Mouse (Mus musculus): ENCODE results near the gene Fancg. TPM values are rescaled to one million over a fixed set of nuclear protein-coding genes. Genes with fewer than 3 reads are reported as not detected.
"Not testable (repeated sequence)": the region's sequence is repeated elsewhere in the genome, so short reads cannot be mapped to it uniquely, and the experiment has no call there.

Fancg gene
- total RNA-seq, 2 experiments from 2014 or later, result 3.8 to 4.3 TPM

DNA sequence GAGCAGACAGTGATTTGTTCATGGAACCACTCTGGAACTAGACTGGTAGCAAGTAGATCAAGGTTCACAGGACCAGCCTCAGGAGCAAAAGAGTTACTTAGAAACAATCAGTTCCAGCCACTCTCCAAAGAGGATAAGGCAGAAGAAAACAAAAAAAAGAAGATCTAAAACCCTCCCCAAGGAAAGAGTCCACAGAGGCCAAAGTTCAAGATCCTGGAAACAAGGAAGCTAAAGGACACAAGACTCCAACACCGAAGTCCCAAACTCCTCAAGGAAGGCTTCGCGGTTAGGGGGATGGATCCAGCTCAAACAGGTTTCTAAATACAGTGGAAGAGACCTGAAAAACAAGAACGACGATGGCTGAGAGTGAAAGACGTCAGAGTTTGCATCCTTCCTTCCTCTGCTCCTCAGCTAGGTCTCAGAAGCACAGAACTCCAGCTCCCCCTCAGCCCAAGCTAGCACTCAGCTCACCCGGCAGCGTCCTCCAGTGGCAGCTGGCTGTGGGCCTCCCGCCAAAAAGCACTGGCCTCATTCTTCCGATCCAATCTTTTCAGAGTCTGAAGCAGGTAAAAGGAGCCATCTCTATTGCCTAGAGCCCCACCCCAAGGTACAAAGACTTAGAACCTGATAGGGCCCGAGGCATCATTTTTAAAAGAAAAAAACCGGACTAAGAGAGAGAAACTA, 7.4 kb downstream of the Fancg start:
- intact Hi-C loops (cut with DNase I), result no loop called here
- no peak for DNase-seq (ENCODE audit: low spot score)

DNA sequence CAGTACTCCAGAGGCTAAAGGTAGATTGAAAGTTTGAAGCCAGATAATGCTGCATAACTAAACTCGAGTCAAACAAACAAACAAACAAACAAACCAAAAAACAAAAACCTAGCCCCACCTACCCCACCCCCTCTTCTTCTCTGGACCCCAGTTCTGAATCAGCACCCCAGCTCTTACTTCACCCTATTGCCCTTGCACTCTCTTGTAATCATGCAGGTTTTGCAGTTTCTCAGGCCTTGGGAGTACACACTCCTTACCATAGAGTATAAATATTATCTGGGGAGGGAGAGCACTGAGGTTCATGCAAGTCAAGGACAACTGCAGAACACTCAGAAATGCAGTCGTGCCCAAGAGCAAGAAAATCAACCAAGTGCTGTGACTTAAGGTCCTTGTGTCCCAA, 9.0 kb downstream of the Fancg start:
- intact Hi-C loops (cut with DNase I), result no loop called here
- no peak for DNase-seq (ENCODE audit: low spot score)

DNA sequence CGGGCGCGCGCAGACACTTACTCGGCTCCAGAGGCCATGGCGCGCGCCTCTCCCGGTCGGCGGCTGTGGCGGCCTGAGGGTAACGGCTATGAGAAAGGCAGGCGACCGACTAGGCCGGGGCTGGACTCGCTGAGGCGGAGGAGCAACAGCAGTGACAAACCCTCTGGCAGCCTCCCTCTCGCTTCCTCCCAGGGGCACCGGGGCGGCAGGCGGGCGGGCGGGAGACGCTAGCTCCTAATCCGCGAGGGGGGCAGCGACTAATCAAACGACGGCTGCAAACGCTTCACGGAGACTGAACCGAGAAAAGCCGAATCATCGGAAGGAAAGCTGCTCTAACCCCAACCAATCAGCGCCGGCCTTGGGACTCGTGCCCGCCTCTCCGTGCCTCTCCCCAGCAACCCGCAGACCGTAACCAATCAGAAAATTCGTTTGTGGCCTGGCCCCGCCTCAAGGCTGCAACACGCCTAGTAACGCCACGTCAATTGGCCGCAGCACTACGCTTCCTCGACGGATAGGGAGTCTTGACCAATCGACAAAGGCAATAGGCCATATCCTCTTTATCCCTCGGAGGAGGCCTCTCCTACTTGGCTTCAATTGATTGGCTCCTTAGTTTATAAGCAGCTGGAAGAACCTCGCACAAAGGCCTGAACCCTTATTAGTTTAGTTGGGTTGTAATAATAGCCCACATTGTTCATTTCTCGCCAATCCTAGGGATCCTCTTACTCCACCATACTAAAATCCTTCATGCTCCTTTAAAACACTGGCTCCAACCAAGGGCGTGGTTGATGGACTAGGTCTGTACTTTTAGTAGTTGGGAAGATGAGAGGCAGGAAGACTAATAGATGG, 9.9 kb downstream of the Fancg start, which contains the start of gene Vcp:
TSS of gene Vcp (minus strand) at position 367 of the 846 bp plus-strand sequence.
- intact Hi-C loops (cut with DNase I), result not testable (repeated sequence)
- peak; percentile 99 for DNase-seq (ENCODE audit: low spot score)

DNA sequence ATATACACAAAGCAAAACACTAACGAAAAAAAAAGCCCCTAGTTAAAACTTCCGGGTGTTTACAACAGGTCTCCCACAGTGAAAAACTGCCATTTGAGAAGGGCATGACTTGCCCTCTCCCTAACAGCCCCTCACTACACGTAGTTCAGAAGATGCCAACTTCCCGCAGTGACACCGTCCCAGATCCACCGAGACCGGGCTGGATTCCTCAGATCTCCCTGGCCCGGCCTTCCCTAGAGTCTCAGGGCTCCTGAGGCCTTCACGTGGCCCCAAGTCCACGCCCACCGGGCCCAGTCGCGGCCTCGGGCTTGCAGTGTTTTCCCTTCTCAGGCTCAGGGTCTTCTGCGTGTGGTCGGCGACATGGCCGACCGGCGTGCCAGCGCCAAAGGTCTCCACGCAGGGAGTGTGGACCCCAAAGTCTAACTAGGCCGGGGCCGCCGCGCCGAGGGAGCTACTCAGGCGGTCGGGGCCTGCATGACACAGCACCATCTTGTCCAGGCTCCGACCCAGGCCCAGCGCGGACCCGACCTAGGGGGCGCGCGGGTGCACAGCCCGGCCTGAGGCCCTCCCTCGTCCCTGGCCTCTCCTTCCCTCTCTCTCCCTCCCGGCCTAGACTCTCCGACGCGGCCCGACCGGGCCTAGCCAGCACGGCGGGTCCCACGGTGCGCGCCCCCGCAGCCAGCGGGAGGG, 10.7 kb downstream of the Fancg start:
- peak; percentile 53 for DNase-seq (ENCODE audit: low spot score)
- intact Hi-C loops (cut with DNase I), result no loop called here

DNA sequence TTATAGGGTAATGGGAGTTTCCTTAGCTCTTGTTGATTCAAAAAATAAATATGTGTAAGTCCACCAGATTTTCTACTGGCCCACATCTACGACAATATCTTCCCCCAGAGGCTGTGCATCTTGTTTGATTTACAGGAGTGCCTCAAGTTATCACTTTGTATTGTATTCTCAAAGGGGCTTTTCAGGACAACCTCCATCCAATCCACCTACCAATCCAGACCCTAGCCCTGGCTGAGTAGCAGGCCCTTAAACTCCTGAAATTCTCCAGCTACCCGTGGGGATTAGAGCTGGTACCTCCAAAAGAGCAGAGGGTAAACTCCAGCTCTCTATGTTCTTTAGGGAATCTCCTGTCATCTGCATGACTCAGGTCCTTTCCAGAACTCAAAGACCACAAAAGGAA, 12.3 kb downstream of the Fancg start:
- DNase-seq (ENCODE audit: low spot score), result no peak
- intact Hi-C loops (cut with DNase I), result no loop called here

DNA sequence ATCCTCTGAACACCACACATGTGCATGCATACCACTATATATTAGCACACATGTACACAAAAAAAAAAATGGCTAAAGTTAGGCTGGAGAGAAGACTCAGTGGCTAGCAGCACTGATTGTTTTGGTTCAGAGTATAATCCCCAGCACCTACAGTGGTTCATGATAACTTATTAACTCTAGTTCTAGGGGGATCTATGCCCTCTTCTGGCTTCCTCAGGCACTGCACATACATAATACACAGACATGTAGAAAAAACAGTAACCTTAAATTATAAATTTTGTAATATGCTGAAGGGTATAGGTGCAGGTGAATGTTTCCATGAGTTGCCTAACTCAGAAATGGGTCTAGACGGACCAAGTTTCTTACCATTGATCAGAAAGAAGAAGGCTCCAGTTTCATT, 22.0 kb downstream of the Fancg start:
- intact Hi-C loops (cut with DNase I), result no loop called here
- DNase-seq (ENCODE audit: low spot score), result no peak

DNA sequence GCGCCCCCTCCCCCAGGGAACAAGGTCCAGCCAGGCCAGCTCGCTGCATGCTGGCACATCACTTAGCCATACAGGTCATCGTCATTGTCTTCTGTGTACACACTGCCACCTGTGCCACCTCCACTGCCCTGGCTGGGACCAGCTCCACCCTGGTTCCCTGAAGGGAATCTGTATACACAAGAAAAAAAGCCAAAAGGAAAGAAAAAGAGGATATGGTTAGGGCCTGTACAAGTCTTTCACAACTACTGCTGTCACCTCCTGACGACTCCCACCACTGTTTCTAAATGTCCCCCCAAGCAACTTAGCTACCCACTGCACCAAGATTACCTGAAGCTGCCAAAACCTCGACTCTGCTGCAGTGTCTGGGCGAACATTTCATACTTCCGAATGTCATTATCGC, 29.8 kb downstream of the Fancg start:
- intact Hi-C loops (cut with DNase I); DNase-seq (ENCODE audit: low spot score): not testable (repeated sequence)

DNA sequence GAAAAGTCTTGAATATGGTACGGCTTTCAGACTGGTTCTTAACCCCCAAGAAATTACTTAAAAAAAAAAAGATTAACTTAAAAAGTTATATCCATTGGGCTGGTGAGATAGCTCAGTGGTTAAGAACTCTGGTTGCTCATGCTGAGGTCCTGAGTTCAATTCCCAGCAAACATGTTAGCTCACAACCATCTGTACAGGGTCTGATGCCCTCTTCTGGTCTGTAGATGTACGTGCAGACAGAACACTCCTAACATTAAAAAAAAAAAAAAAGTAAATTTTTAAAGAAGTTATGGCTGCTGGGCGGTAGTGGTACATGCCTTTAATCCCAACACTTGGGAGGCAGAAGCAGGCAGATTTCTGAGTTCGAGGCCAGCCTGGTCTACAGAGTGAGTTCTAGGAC, 32.2 kb downstream of the Fancg start:
- intact Hi-C loops (cut with DNase I), result no loop called here

DNA sequence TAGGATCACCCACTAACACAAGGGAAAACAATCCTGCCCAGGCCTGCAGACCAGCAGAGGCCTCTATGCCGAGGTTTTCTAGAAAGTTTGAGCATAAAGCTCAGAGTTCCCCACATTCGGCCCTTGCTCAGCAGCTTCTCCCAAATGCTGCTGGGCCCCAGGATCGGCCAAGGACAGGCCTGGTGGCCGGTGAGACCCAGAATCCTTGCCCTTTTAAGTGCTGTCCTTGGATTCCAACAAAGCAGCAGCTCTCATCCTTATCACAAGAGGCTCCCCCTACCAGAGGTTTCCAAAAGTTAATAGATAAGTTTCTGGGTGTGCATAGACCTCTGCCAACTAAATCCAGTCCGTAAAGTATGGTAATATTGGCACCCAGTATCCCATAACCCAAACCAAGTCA, 36.4 kb downstream of the Fancg start:
- intact Hi-C loops (cut with DNase I), result no loop called here
- no peak for DNase-seq (ENCODE audit: low spot score)

More for the DNA sequence above, 32.2 kb downstream of the Fancg start:
- no peak for DNase-seq (ENCODE audit: low spot score)

DNA sequence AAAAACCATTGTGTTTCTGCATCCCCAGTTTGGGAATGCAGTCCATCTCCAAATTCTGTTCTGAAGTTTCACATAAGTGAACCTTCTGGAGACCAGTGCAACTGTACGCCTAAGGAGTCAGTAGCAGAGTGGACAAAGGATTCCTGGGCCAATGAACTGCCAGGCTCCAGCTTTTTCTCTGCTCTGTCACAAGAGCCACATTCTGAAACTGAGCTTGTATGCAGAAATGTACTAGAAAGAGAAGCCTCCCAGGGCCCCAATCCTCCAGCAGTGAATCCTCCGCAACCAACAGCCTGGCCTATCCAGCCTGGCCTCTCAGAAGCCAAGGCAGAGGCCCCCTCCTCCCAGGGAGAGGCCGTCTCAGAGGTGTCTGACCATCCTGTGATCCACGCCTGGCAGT, 37.4 kb downstream of the Fancg start:
- DNase-seq (ENCODE audit: low spot score), result no peak
- intact Hi-C loops (cut with DNase I), result no loop called here

DNA sequence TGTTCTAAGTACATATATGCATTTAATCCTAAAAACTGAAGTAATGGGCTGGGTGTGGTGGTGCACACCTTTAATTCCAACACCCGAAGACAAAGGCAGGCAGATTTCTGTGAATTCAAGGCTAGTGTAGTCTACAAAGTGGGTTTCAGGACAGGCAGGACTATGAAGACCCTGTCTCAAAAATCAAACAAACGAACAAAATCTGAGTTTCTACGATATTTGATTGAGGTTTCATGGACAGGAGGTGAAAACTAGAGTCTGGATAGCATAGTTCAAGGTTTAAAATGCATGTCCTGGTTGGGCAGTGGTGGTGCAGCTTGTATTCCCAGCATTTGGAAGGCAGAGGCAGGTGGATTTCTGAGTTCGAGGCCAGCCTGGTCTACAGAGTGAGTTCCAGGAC, 41.0 kb downstream of the Fancg start, which contains the start of gene 1700022I11Rik:
TSS of gene 1700022I11Rik (plus strand) at position 301 of the 400 bp plus-strand sequence.
- intact Hi-C loops (cut with DNase I), result no loop called here
- DNase-seq (ENCODE audit: low spot score), result no peak

DNA sequence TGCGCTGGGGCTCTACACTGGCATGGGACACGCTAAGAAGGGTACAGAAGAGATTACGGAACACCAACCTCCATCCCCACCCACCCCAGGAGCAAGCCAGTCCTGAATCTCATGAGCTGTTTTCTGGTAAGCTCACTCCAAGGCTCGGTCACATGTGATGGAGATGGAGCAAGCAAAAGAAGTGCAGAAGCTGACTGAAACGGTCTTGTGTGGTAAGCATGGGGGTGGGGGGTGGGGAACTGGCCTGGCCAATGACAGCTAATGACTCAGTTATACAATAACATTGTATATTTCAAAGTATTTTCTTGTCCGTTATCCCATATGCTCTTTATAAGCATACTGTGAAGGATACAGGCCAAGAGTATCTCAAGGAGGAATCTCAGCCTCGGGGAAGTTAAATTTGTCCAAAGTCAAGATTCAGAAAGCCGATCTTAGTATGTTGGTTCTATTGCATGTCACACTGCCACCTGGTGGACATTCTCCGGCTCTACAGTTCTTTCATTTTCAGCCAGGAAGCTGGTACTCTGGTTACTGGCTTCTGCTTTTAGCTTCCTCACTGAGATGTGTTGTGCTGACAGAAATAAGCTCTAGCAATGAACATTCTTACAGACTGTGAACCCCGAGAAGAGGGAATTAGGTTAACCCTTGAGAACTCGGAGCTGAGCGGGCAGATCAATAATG, 45.1 kb downstream of the Fancg start:
- intact Hi-C loops (cut with DNase I), result loop anchor here (1.0 kb wide), 1 partner anchor 88 kb away; no protein-coding TSS in a partner anchor
- no peak for DNase-seq (ENCODE audit: low spot score)

DNA sequence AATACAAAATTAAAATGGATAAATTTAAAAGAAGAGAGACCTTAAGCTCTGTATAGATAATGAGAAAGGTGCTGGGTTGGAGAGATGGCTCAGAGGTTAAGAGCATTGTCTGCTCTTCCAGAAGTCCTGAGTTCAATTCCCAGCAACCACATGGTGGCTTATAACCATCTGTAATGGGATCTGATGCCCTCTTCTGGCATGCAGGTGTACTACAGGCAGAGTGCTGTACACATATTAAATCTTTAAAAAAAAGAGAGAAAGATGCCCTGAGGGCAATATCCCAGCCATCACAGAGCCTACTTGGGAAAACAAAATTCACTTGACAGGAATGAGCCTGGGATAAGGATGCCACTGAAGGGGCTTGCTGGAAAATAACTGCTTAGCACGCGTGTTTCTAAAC, 46.8 kb downstream of the Fancg start:
- DNase-seq (ENCODE audit: low spot score), result no peak
- intact Hi-C loops (cut with DNase I), result no loop called here

DNA sequence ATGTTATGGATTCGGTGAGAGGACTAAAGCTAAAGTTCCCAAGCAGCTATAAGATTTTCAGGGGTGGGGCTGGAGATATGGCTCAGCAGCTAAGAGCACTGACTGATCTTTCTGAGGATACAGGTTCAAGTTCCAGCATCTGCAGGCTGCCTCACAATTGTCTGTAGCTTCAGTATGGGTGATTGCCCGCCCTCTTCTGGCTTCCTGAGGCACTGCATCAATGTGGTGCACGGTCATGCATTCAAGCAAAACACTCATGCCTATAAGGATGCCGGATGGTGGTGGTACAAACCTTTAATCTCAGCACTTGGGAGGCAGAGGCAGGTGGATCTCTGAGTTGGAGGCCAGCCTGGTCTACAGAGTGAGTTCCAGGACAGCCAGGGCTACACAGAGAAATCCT, 48.7 kb downstream of the Fancg start:
- no peak for DNase-seq (ENCODE audit: low spot score)
- intact Hi-C loops (cut with DNase I), result no loop called here

DNA sequence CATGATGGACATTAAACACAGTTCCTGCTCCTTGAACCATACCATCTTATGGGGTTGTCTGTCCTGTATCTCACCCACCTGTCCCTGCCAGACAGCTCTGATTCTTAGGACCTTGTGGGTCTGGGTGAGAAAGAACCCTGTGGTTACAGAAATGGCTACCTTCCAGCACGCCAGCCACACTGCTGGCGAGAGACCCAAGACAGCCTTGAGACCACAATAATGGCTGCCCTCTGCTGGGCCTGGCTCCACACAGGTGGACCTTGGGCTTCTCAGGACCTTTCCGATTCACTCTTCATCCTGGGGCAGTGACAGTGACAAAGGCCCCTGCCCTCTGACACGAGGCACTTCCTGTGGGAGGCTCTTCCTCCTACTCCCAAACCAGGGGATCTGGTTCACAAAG, 50.9 kb downstream of the Fancg start:
- intact Hi-C loops (cut with DNase I), result no loop called here
- no peak for DNase-seq (ENCODE audit: low spot score)

DNA sequence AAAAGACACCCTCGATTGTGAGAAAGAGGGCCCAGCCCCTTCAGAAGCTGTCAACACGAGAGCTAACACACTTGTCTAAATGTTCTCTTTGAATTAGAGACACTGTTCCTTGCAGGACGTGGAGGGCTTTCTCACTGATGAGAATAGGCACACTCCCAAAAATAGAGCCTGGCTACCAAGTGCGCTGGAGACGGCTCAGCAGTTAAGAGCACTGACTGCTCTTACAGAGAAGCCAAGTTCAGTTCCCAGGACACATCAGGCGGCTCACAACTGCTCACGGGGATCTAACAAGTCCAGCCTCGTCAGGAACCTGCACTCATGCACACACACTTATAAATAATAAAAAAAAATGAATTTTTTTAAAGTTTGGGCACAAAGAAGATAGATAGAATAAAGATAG, 51.4 kb downstream of the Fancg start:
- intact Hi-C loops (cut with DNase I), result no loop called here
- DNase-seq (ENCODE audit: low spot score), result no peak

DNA sequence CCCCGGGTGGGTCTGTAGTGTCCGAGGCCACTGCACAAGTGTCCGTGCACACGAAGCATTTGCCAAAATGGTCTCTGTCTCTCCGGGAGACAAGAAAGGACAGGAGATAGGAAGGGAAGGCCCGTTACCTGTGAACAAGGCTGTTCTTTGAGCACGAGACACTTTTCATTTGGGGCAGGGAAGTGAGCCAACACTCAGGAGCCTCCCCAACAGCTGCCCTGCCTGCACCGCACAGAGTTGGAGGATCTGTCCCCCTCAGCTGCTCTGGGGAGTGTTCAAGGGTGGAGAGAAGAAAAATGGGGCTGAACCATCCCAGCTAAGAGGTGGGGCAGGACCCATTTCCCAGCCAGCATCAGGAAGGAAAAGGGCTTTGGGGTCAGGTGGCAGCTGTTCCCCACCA, 52.3 kb downstream of the Fancg start:
- no peak for DNase-seq (ENCODE audit: low spot score)
- intact Hi-C loops (cut with DNase I), result no loop called here

DNA sequence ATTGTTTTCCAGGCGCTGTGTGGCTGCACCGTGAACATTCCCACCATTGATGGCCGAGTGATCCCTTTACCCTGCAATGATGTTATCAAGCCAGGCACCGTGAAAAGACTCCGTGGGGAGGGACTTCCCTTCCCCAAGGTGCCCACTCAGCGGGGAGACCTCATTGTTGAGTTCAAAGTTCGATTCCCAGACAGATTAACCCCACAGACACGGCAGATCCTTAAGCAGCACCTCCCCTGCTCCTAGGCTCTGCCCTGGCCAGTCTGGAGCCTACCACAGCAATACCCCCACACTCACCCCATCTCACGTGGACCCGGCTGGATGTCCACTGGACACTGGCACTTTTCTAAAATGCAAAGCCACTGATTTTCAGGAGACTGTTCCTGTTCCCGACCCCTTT, 53.0 kb downstream of the Fancg start:
- intact Hi-C loops (cut with DNase I), result no loop called here

DNA sequence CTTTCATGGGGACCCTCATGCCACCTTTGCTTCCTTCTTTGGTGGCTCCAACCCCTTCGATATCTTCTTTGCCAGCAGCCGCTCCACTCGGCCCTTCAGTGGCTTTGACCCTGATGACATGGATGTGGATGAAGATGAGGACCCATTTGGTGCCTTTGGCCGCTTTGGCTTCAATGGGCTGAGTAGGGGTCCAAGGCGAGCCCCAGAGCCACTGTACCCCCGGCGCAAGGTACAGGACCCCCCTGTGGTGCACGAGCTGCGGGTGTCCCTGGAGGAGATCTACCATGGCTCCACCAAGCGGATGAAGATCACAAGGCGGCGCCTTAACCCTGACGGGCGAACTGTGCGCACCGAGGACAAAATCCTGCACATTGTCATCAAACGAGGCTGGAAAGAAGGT, 53.7 kb downstream of the Fancg start:
- intact Hi-C loops (cut with DNase I), result no loop called here
- no peak for DNase-seq (ENCODE audit: low spot score)

More for the DNA sequence above, 53.0 kb downstream of the Fancg start:
- DNase-seq (ENCODE audit: low spot score), result no peak

DNA sequence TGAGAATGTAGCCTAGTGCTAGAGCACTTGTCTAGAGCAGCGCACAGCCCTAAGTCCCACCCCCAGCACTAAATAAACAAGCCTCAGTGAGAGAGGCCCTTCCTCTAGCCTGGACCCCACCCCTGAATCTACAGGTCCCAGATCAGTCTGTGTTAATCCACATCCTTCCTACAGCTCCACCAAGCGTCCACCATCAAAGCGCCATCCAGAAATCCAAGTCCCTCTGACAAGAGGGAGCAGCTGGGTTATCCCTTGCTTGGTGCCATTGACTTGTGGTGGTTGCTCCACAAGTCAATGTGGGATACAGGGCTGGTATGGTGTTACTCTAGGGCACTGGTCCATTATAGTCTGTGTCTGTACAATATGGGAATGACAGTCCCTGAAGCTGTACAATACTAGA, 55.1 kb downstream of the Fancg start:
- intact Hi-C loops (cut with DNase I), result no loop called here
- DNase-seq (ENCODE audit: low spot score), result no peak

Data from heart, postnatal 25 days (tissue).